Mouse (Mus musculus): ENCODE measurements around the gene Foxl1.

The Foxl1 gene

GRCm38 (mm10) chr8:121093496-121093895, 34.2 kb upstream of the Foxl1 start:
- DNase-seq (ENCODE audit: low spot score in 2 of 2): no peak

GRCm38 (mm10) chr8:121104049-121104818, 23.5 kb upstream of the Foxl1 start:
- DNase-seq (ENCODE audit: low spot score in 2 of 2): peak; percentile 70 to 85

- DNase-seq (ENCODE audit: low spot score in 2 of 2): peak; percentile 89 to 98
These were observed 19.8 kb upstream of the Foxl1 start, which contains the start of gene Mthfsd for GRCm38 (mm10) chr8:121107668-121108656. Gene Mthfsd, minus strand, starts transcription at chr8:121108392.

GRCm38 (mm10) chr8:121108657-121109056, 19.1 kb upstream of the Foxl1 start:
- no peak for DNase-seq (ENCODE audit: low spot score in 2 of 2)

GRCm38 (mm10) chr8:121111145-121111907, 16.4 kb upstream of the Foxl1 start:
- no peak for DNase-seq (ENCODE audit: low spot score in 2 of 2)

- DNase-seq (ENCODE audit: low spot score in 2 of 2): peak; percentile 92
These were observed 14.5 kb upstream of the Foxl1 start for GRCm38 (mm10) chr8:121113261-121113660.

- no peak for DNase-seq (ENCODE audit: low spot score in 2 of 2)
These were observed 12.6 kb upstream of the Foxl1 start for GRCm38 (mm10) chr8:121115136-121115535.

GRCm38 (mm10) chr8:121115948-121116347, 11.8 kb upstream of the Foxl1 start, which contains the start of gene Foxc2:
Gene Foxc2, plus strand, starts transcription at chr8:121116171.
- DNase-seq (ENCODE audit: low spot score in 2 of 2): peak in 1 of 2 experiments; percentile 75

GRCm38 (mm10) chr8:121116591-121117185, 11.1 kb upstream of the Foxl1 start:
- no peak for DNase-seq (ENCODE audit: low spot score in 2 of 2)

- no peak for DNase-seq (ENCODE audit: low spot score in 2 of 2)
These were observed 10.5 kb upstream of the Foxl1 start for GRCm38 (mm10) chr8:121117186-121117651.

- DNase-seq (ENCODE audit: low spot score in 2 of 2): no peak
These were observed 9.8 kb upstream of the Foxl1 start for GRCm38 (mm10) chr8:121117906-121118305.

- DNase-seq (ENCODE audit: low spot score in 2 of 2): no peak
These were observed 8.9 kb upstream of the Foxl1 start for GRCm38 (mm10) chr8:121118634-121119420.

GRCm38 (mm10) chr8:121119635-121120455, 7.9 kb upstream of the Foxl1 start:
- DNase-seq (ENCODE audit: low spot score in 2 of 2): no peak

GRCm38 (mm10) chr8:121120456-121121419, 7.0 kb upstream of the Foxl1 start:
- DNase-seq (ENCODE audit: low spot score in 2 of 2): no peak

GRCm38 (mm10) chr8:121121704-121122103, 6.0 kb upstream of the Foxl1 start:
- no peak for DNase-seq (ENCODE audit: low spot score in 2 of 2)

- DNase-seq (ENCODE audit: low spot score in 2 of 2): no peak
These were observed 5.4 kb upstream of the Foxl1 start for GRCm38 (mm10) chr8:121122368-121122767.

GRCm38 (mm10) chr8:121123113-121123512, 4.6 kb upstream of the Foxl1 start:
- no peak for DNase-seq (ENCODE audit: low spot score in 2 of 2)
